Mouse (Mus musculus) cerebellum, adult 9-10 months (tissue): ENCODE data around the gene Tmem238.
"Not testable (repeated sequence)": the region's sequence is repeated elsewhere in the genome, so short reads cannot be mapped to it uniquely, and the experiment has no call there.

Experiments used
- DNase-seq: peaks from one replicate; pipeline ENCODE4 v3.0.0; 2022

The Tmem238 gene

GRCm38 (mm10) chr7:4789436-4789935 is at the start of gene Tmem238:
Gene Tmem238, minus strand, starts transcription at chr7:4789656.
- peak; percentile 80 for DNase-seq

GRCm38 (mm10) chr7:4837639-4838038 is 48.2 kb upstream of the Tmem238 start:
- DNase-seq = no peak

GRCm38 (mm10) chr7:4836351-4836792 is 46.9 kb upstream of the Tmem238 start:
- peak; percentile 88 for DNase-seq

- peak; percentile 65 for DNase-seq
Observed at GRCm38 (mm10) chr7:4835631-4836327, 46.3 kb upstream of the Tmem238 start.

GRCm38 (mm10) chr7:4830476-4830875 is 41.0 kb upstream of the Tmem238 start:
- no peak for DNase-seq

GRCm38 (mm10) chr7:4825365-4825764 is 35.9 kb upstream of the Tmem238 start:
- no peak for DNase-seq

- no peak for DNase-seq
Observed at GRCm38 (mm10) chr7:4822162-4822907, 32.9 kb upstream of the Tmem238 start.

GRCm38 (mm10) chr7:4821690-4822089 is 32.2 kb upstream of the Tmem238 start:
- DNase-seq = no peak

GRCm38 (mm10) chr7:4820925-4821324 is 31.5 kb upstream of the Tmem238 start:
- not testable (repeated sequence) for DNase-seq

- no peak for DNase-seq
Observed at GRCm38 (mm10) chr7:4816559-4816958, 27.1 kb upstream of the Tmem238 start.

- peak; percentile 57 for DNase-seq
Observed at GRCm38 (mm10) chr7:4813105-4813791, 23.8 kb upstream of the Tmem238 start.

- peak; percentile 100 for DNase-seq
Observed at GRCm38 (mm10) chr7:4812303-4813104, 23.0 kb upstream of the Tmem238 start, which contains the start of gene Ube2s. Gene Ube2s, minus strand, starts transcription at chr7:4812590.

GRCm38 (mm10) chr7:4811842-4812302 is 22.4 kb upstream of the Tmem238 start:
- no peak for DNase-seq

GRCm38 (mm10) chr7:4811131-4811530 is 21.7 kb upstream of the Tmem238 start:
- peak; percentile 52 for DNase-seq

GRCm38 (mm10) chr7:4806716-4807115 is 17.3 kb upstream of the Tmem238 start:
- DNase-seq = peak; percentile 62

GRCm38 (mm10) chr7:4802247-4802646 is 12.8 kb upstream of the Tmem238 start:
- DNase-seq = no peak

- peak; percentile 79 for DNase-seq
Observed at GRCm38 (mm10) chr7:4795767-4796433, 6.4 kb upstream of the Tmem238 start.

- DNase-seq = no peak
Observed at GRCm38 (mm10) chr7:4794631-4795168, 5.2 kb upstream of the Tmem238 start.

- no peak for DNase-seq
Observed at GRCm38 (mm10) chr7:4793674-4794073, 4.2 kb upstream of the Tmem238 start.

- not testable (repeated sequence) for DNase-seq
Observed at GRCm38 (mm10) chr7:4793248-4793647, 3.8 kb upstream of the Tmem238 start.
